Mouse (Mus musculus) liver, adult 2 months (tissue): ENCODE results near the gene Cstb. TPM values are rescaled to one million over a fixed set of nuclear protein-coding genes. Genes with fewer than 3 reads are reported as not detected.

Source experiments
- DNase-seq: peaks from one replicate; pipeline ENCODE4 v3.0.0-alpha.2; 2011; ENCODE audit warnings: low read depth, low spot score; ENCODE audit errors: extremely low read depth
- H3K27ac ChIP-seq: fragments of 200-500 bp; replicated peaks from 2 replicates; pipeline ENCODE4 v1.5.1; 2012; ENCODE audit warnings: low read depth, mild to moderate bottlenecking, control low read depth, inconsistent platforms, low read length; ENCODE audit not compliant: insufficient read depth
- H3K27me3 ChIP-seq: fragments of 200-500 bp; 2 replicates; pipeline ENCODE4 v1.6.1; 2012; ENCODE audit warnings: mild to moderate bottlenecking, moderate library complexity, low read length, inconsistent platforms; ENCODE audit not compliant: control insufficient read depth, insufficient read depth
- H3K36me3 ChIP-seq: fragments of 200-500 bp; 2 replicates; pipeline ENCODE4 v1.6.1; 2012; ENCODE audit warnings: low read length, inconsistent platforms; ENCODE audit not compliant: control insufficient read depth, insufficient read depth
- H3K4me1 ChIP-seq: fragments of 200-500 bp; 2 replicates; pipeline ENCODE4 v1.6.1; 2011; ENCODE audit warnings: low read length; ENCODE audit not compliant: control insufficient read depth, insufficient read depth
- H3K4me3 ChIP-seq: fragments of 200-500 bp; 2 replicates; pipeline ENCODE4 v1.5.1; 2011; ENCODE audit warnings: low read depth, mild to moderate bottlenecking, control low read depth, low read length, moderate library complexity; ENCODE audit not compliant: insufficient read depth
- H3K79me2 ChIP-seq: fragments of 200-500 bp; 2 replicates; pipeline ENCODE4 v1.6.1; 2012; ENCODE audit warnings: inconsistent platforms, mild to moderate bottlenecking, low read length, moderate library complexity; ENCODE audit not compliant: control insufficient read depth, insufficient read depth
- H3K9ac ChIP-seq: fragments of 200-500 bp; 2 replicates; pipeline ENCODE4 v1.6.1; 2012; ENCODE audit warnings: low read depth, mild to moderate bottlenecking, control low read depth, inconsistent platforms, low read length
- CTCF ChIP-seq: fragments of 200-500 bp; IDR thresholded peaks from 2 replicates; pipeline ENCODE4 v1.5.1; 2011; ENCODE audit warnings: low read depth, low read length, control low read depth
- POLR2A ChIP-seq: fragments of 200-500 bp; IDR thresholded peaks from 2 replicates; pipeline ENCODE4 v1.6.1; 2011; ENCODE audit warnings: low read length, control low read depth; ENCODE audit not compliant: insufficient read depth; ENCODE audit errors: extremely low read depth
- WGBS: fragments of 180-500 bp; shearing (Covaris S2); methylation state at CpG from one replicate; pipeline ENCODE4 v1.1.7; 2018; 5-methylcytosine and 5-hydroxymethylcytosine counted together
- polyA plus RNA-seq: library from polyadenylated mRNA; depleted of rRNA; stranded (reverse); fragments of >200 nt; gene quantifications from 2 replicates; pipeline ENCODE4 v1.2.3, GENCODE M21; 2012; rRNA removed
- total RNA-seq: library from RNA; depleted of rRNA; stranded (reverse); fragments of >200 nt; gene quantifications from 2 replicates; pipeline ENCODE4 v1.2.3, GENCODE M21; 2014; rRNA removed

Gene Cstb
- total and polyA plus RNA-seq, 2 experiments: 47.5 to 60.8 TPM

GRCm38 (mm10) chr10:78470582-78471313 is 45.3 kb downstream of the Cstb start:
- H3K4me3 ChIP-seq: no peak overlapping the region
- TF ChIP-seq CTCF: no peak
- no peak for TF ChIP-seq POLR2A
- H3K36me3 ChIP-seq: no peaks in the 10 kb centered on the region
- H3K27me3 ChIP-seq: no peaks in the 10 kb centered on the region
- no peak for DNase-seq
- 0 out of 2 replicates have a peak, but pooled peaks cover 2% of the 10 kb centered on the region for H3K4me1 ChIP-seq
- no peaks in the 10 kb centered on the region for H3K79me2 ChIP-seq
- no peak overlapping the region for H3K9ac ChIP-seq
- WGBS: 66% methylated on average over 15 of the region's 15 CpGs
- no peak overlapping the region for H3K27ac ChIP-seq

DNA sequence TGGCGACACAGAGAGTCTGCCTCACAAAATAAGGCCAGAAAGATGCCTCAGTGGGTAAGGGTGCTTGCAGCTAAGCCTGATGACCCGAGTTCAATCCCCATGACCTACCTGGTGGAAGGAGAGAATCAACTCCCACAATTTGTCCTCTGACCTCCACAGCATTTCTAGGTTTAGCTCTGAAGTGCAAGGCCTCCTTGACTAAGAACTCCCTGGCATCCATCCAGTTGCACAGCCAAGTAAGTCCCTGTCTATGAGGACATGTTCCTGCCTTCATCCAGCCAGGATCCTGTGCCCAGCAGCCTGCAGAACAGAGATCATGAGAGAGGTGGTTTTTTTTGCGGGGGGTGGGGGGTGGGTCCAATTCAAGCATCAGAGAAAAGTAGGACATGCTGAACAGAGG is 46.6 kb downstream of the Cstb start:
- WGBS: 90% methylated on average over 3 of the region's 3 CpGs
- no peak overlapping the region for H3K27ac ChIP-seq
- H3K4me1 ChIP-seq: no peaks in the 10 kb centered on the region
- no peaks in the 10 kb centered on the region for H3K79me2 ChIP-seq
- no peaks in the 10 kb centered on the region for H3K36me3 ChIP-seq
- TF ChIP-seq CTCF (no peak), POLR2A (no peak)
- H3K4me3 ChIP-seq: no peak overlapping the region
- no peak overlapping the region for H3K9ac ChIP-seq
- no peak for DNase-seq
- no peaks in the 10 kb centered on the region for H3K27me3 ChIP-seq

DNA sequence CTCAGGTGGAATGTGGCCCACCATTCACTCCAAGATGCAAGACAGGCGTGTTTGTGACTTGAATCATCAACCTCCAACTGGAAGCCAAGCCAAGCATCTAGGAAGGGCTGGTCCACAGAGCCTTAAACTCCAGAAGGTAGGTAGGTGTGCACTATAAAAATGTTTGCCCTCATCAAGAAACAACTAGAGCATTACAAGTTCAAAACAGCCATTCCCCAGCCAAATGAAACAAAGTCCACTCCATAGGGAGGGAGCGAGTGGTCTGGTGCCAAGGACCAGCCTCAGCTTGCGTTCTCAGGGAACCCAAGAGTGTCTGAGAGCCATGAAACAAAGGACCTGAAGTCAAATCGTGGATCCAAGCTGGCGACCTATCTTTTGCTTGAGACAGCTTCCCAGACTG is 48.0 kb downstream of the Cstb start:
- Histone ChIP-seq H3K4me1 (no peaks in the 10 kb centered on the region), H3K9ac (no peak overlapping the region), H3K79me2 (no peaks in the 10 kb centered on the region), H3K27me3 (no peaks in the 10 kb centered on the region), H3K27ac (no peak overlapping the region), H3K36me3 (no peaks in the 10 kb centered on the region), H3K4me3 (no peak overlapping the region)
- 50% methylated on average over 5 of the region's 5 CpGs for WGBS
- no peak for TF ChIP-seq POLR2A
- TF ChIP-seq CTCF: no peak
- DNase-seq: no peak

GRCm38 (mm10) chr10:78474759-78475158 is 49.3 kb downstream of the Cstb start:
- Histone ChIP-seq H3K4me3 (no peak overlapping the region), H3K4me1 (no peaks in the 10 kb centered on the region), H3K27me3 (no peaks in the 10 kb centered on the region), H3K36me3 (no peaks in the 10 kb centered on the region), H3K27ac (no peak overlapping the region), H3K9ac (no peak overlapping the region), H3K79me2 (no peaks in the 10 kb centered on the region)
- no peak for DNase-seq
- WGBS: 78% methylated on average over 8 of the region's 8 CpGs
- TF ChIP-seq CTCF (no peak), POLR2A (no peak)

- no peaks in the 10 kb centered on the region for H3K4me1 ChIP-seq
- H3K4me3 ChIP-seq: no peak overlapping the region
- DNase-seq: no peak
- H3K36me3 ChIP-seq: no peaks in the 10 kb centered on the region
- H3K27me3 ChIP-seq: no peaks in the 10 kb centered on the region
- 78% methylated on average over 4 of the region's 4 CpGs for WGBS
- TF ChIP-seq CTCF (no peak), POLR2A (no peak)
- no peak overlapping the region for H3K27ac ChIP-seq
- H3K79me2 ChIP-seq: no peaks in the 10 kb centered on the region
- no peak overlapping the region for H3K9ac ChIP-seq
Observed at GRCm38 (mm10) chr10:78476821-78477220, 51.4 kb downstream of the Cstb start.

Other genes with a start within 250 kb of the Cstb start
- 5.3 and 7.5 TPM in 2 replicates for gene Pwp2, start 240.5 kb upstream of the Cstb start, total RNA-seq
- 7.8 and 9.3 TPM in 2 replicates for gene Pwp2, start 240.5 kb upstream of the Cstb start, polyA plus RNA-seq
- 10.3 and 11.1 TPM in 2 replicates for gene Trappc10, start 181.0 kb upstream of the Cstb start, total RNA-seq
- gene Trappc10, start 181.0 kb upstream of the Cstb start, polyA plus RNA-seq: 16.5 and 19.8 TPM in 2 replicates
- 132 and 161 TPM in 2 replicates for gene Agpat3, start 73.2 kb upstream of the Cstb start, total RNA-seq
- 351 and 387 TPM in 2 replicates for gene Agpat3, start 73.2 kb upstream of the Cstb start, polyA plus RNA-seq
- gene Rrp1, start 12.6 kb upstream of the Cstb start, total RNA-seq: 39.8 and 41.9 TPM in 2 replicates
- 30.7 and 37.6 TPM in 2 replicates for gene Rrp1, start 12.6 kb upstream of the Cstb start, polyA plus RNA-seq
- 19.9 TPM in 2 replicates for gene Pdxk, start 39.3 kb downstream of the Cstb start, total RNA-seq
- 29.2 and 29.5 TPM in 2 replicates for gene Pdxk, start 39.3 kb downstream of the Cstb start, polyA plus RNA-seq
- not detected in 2 replicates for gene Olfr1358, start 91.8 kb downstream of the Cstb start, total RNA-seq
- gene Olfr1358, start 91.8 kb downstream of the Cstb start, polyA plus RNA-seq: not detected in 2 replicates
- 27.2 and 28.4 TPM in 2 replicates for gene Ilvbl, start 148.7 kb downstream of the Cstb start, total RNA-seq
- gene Ilvbl, start 148.7 kb downstream of the Cstb start, polyA plus RNA-seq: 44.3 and 47.1 TPM in 2 replicates
- gene Syde1, start 166.3 kb downstream of the Cstb start, total RNA-seq: 0.74 and 0.94 TPM in 2 replicates
- gene Syde1, start 166.3 kb downstream of the Cstb start, polyA plus RNA-seq: 2.5 and 3.4 TPM in 2 replicates
- gene Olfr1357, start 192.4 kb downstream of the Cstb start, total RNA-seq: not detected in 2 replicates
- gene Olfr1357, start 192.4 kb downstream of the Cstb start, polyA plus RNA-seq: not detected in 2 replicates